Mouse (Mus musculus) T-helper 17 cell (primary cell): ENCODE measurements around the gene B3gnt9.
"Not testable (repeated sequence)": the region's sequence is repeated elsewhere in the genome, so short reads cannot be mapped to it uniquely, and the experiment has no call there.

Experiments
- in situ Hi-C, 2 experiments: fragments of 300-600 bp; cut with MboI, MseI; formaldehyde crosslinking; loops; 1 replicate in 1 of 2; 2 replicates in 1 of 2; pipeline ENCODE4 v1.15.1; 2025; ENCODE audit warnings: high pct_unique_total_duplicates in 2 of 2

The B3gnt9 gene

GRCm38 (mm10) chr8:105259721-105260320, 4.9 kb upstream of the B3gnt9 start:
- in situ Hi-C loops: loop anchor here (5.0 to 10.0 kb wide), 3 partner anchors 135 to 1015 kb away; partner anchors contain the start of genes Cdh16 (in 1 of the 2) and Tk2 (in 1 of the 2)

GRCm38 (mm10) chr8:105258911-105259720, 4.2 kb upstream of the B3gnt9 start:
- in situ Hi-C loops: loop anchor here (5.0 to 10.0 kb wide), 3 partner anchors 134 to 1014 kb away; partner anchors contain the start of genes Cdh16 (in 1 of the 2) and Tk2 (in 1 of the 2)

DNA sequence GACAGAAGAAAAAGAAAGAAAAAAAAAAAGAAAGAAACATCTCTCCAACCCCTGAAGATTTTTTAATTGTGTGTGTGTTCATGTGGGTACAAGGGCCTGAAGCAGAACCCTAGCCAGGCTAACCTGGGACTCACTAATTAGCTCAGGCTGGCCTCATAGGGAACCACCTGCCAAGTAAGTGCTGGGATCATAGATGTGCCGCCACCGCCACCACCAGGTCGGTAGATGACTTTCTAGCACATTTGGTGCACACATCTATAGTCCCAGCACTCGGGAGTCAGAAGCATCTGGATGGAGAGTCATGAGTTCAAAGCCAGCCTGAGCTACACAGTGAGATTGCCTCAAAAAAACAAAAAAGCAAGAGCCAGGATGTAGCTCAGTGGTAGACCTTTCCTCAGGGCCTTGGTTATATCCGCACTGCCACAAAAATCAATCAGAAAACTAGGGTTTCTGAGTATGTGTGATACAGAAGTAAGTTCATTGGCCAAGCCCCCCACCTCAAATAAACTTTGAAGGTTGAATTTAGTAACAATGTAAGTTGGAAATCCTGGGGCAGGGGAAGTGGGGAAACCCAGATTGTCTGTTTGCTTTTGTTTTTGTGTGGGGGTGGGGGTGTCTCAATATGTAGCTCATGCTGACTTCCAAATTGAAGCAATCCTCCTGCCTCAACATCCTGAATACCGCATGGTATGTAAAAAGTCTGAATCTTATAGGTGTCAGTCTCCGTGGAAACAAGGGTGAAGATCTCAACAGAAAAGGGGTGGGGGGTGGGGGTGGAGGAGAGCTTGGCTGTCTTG, 2.6 kb upstream of the B3gnt9 start:
- in situ Hi-C loops: loop anchor here (5.0 to 10.0 kb wide), 3 partner anchors 133 to 1013 kb away; partner anchors contain the start of genes Cdh16 (in 1 of the 2) and Tk2 (in 1 of the 2)

DNA sequence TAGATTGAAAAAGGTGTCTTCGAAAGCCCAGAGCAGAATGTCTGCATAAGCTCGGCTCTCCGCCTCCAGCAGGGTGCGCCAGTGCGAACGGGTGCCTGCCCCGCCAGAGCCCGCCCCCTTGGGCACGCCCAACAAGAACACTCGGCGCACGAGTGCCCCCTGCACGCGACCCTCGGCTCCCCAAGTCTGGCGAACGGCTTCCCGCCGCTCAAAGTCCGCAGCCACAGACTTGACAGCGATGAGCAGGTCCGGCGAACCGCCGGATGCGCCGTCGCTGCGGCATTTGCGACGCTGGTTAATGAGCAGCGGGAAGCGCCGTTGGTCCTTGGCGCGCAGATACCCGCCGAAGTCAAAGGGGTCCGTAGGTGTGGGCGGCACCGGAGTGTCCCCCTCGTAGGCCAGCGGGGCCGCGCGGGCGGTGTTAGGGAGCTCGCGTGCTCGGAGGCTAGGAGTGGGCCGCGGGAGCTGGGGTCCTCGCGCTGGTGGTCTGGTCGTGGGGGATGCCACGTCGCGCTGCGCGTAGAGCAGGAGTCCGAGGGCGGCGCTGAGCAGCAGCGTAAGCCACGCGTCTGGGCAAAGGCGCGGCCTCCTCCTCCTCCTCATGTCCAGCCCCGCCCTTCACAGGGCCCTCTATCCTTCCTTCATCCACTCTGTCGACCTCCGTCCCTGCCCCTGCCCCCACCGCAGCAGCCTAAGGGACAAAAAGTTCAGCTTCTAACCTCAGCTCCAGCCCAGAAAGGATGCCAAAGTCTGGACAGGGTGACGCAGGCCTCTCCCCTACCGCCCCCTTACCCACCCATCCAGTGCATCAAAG, 594 bp downstream of the B3gnt9 start:
- in situ Hi-C loops: loop anchor here (10.0 kb wide), 2 partner anchors 130 to 1010 kb away; partner anchors contain the start of gene Tk2 (in 1 of the 2)

DNA sequence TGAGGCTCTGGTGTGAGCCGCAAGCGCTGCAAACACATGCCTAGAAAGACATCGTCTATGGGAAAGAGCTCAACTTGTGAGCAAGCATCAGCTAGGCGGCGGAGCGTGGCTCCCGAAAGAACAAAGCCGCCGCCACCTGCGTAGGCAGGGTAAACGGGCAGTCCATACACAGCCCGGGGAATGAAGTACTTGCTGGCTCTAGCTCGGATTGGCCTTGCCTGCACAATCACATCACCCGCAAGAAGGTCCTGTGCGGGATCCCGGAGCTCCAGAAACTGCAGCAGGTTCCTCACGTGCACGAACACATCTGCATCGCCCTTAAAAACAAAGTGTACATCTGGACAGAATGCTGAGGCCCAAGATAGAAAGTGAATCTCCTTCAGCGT, 1.2 kb downstream of the B3gnt9 start:
- in situ Hi-C loops: loop anchor here (10.0 kb wide), 2 partner anchors 129 to 1009 kb away; partner anchors contain the start of gene Tk2 (in 1 of the 2)

DNA sequence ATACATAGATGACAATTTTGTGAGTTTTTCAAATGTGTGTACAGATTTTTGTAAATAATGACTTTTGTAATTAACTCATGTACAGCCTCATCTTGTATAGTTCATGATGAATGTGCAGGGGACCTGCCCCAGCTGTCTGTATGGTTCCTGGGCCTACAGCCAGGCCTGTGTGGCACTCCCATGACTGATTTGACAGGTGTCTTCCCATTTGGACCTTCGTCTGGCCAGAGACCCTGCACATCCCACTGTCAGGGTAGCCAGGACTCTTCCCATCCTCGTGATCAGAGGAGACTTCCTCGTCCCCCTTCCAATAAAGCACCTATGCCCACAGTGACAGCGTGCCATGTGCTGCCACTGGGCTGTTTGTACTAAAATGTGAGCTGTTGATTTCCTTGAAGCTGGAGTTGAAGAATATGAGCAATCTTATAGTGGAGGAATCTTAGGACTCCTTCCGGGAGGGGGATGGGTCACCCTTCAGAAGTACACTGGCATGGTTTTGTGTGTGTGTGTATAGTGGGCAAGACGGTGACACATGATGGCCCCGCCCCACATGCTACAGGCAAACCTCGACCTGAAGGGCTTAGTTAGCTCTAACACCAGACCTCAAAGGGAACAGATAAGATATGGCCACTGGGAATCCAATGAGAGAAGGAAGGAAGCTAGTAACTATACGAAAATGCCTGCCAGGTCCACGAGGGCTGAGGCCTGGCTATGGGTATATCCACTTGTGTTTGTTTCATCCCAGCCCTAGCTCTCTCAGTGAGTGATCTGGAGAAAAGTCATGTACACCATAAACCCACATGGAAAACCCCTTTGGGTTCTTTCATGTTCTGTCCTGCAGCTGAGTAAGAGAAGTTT, 2.0 kb downstream of the B3gnt9 start:
- in situ Hi-C loops: loop anchor here (10.0 kb wide), 2 partner anchors 128 to 1008 kb away; partner anchors contain the start of gene Tk2 (in 1 of the 2)

GRCm38 (mm10) chr8:105251954-105252353, 3.0 kb downstream of the B3gnt9 start:
- in situ Hi-C loops: loop anchor here (10.0 kb wide), 2 partner anchors 127 to 1007 kb away; partner anchors contain the start of gene Tk2 (in 1 of the 2)

DNA sequence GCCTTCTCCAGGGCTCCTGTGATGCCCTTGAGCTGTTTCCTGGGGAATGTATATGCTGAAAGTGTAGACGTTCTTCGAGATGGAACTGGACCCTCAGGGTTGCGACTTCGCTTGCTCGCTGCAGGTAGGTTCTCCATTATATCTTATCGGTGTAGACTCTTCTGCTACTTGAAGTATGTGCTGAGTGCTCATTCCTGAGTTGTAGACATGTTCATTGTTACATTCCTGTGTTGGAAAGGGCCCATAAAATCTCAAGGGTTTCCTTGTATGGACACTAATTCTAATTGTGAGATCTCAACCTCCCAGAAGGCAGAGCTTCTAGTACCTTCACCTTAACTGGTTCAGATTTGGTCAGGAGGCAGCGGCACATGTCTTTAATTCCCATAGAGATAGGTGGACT, 13.9 kb downstream of the B3gnt9 start:
- in situ Hi-C loops: no loop called here

DNA sequence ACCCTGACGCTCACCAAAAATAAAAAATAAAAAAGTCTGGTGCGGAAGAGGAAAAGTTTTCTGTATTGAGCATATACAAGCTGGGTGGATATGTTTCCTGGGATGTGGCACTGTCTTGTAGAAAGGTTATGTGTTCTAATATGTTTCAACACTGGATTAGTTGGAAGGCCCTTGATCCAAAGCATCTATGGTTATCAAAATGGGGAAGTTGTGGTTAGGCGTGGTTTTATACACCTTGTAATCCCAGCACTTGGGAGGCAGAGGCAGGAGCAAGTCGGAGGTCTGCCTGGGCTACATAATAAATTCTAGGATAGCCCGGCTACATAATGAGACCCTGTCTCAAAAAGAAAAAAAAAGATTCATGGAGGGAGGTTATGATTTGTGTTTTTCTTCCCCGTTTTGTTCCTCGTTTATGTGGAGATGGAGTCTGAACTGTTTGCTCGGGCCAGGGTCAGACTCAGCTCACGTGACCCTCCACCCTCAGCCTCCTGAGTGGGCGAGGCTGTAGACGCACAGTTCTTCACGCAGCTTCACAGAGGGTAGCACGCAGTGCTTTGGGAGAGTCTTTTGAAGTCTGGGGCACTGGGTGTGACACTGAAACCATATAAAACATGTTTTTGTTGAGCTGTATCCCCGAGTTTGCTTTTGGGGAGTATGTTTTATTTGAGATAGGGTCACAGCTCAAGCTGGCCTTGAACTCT, 17.4 kb downstream of the B3gnt9 start:
- in situ Hi-C loops: no loop called here

- in situ Hi-C loops: no loop called here
These were observed 19.7 kb downstream of the B3gnt9 start for GRCm38 (mm10) chr8:105235206-105235605.

GRCm38 (mm10) chr8:105233126-105233935, 21.6 kb downstream of the B3gnt9 start:
- in situ Hi-C loops: no loop called here

DNA sequence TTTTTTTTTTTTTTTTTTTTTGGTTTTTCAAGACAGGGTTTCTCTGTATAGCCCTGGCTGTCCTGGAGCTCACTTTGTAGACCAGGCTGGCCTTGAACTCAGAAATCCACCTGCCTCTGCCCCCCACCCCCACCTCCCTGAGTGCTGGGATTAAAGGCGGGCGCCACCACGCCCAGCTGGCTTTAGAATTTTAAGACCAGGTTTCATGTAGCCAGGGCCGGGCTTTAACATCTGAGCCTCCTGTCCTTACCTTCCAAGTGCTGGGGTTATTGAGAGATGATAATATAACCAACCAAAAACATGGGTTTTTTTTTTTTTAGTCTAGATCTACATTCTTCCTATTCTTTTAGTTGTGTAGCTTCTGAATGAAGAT, 22.6 kb downstream of the B3gnt9 start:
- in situ Hi-C loops: not testable (repeated sequence)

GRCm38 (mm10) chr8:105231503-105232320, 23.2 kb downstream of the B3gnt9 start:
- in situ Hi-C loops: no loop called here

- in situ Hi-C loops: no loop called here
These were observed 29.0 kb downstream of the B3gnt9 start for GRCm38 (mm10) chr8:105225917-105226316.

DNA sequence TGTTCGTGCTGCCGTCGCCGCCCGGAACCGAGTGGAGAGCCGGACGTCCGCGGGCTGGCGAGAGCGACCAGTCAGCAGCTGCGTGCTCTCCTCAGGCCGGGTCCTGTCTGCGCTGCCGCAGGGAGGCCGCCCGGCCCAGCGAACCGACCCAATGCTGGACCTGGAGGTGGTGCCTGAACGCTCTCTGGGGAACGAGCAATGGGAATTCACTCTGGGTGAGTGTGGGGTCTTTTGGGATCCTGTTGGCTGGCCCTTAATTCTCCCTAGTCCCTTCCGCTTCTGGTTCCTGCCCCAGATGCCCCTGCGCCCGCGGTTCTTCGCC, 29.7 kb downstream of the B3gnt9 start:
- in situ Hi-C loops: no loop called here

DNA sequence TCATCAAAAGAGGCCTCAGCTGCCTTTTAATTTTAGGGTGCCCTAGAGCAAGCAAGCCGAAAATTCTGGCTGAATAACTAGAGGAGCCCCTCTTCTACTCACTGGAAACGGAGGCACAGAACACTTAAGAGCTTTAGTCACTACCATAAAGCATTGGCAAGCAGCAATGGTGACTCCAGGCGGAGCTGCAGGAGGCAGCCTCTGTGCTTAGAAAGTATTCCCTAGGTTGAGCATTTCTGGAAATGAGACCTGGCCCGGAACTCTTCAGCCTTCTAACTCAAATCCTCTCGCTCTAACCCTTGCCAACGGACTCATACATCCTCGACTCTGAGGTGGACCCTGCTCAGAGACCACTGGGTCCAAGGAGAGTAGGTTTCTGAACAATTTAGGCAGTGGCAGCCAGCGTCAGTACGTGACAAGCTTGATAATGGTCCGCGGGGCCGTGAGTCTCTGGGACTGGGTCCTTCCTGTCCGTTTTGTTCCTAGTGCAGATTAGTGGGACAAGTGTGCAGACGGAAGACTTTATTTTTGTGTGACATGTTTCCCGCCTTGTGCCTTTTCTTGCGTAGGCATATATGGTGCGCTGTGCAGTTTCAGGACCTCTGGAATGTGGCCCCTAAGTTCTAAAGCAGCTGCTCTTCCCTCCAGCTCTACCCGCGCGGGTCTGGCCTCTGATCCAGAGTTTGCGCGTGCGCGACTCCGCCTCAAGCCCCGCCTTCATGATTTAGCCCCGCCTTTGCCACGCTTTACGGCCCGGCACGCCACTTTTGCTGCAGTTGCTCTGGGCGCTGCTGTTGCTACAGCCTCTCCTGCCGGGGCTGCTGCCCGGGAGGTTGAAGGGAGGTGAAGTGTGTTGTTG, 30.3 kb downstream of the B3gnt9 start, which contains the start of gene D230025D16Rik:
TSS of gene D230025D16Rik (plus strand) at position 733 of the 859 bp plus-strand sequence.
- in situ Hi-C loops: no loop called here
